Mouse (Mus musculus) activated CD4-positive, CD25-positive, alpha-beta regulatory T cell, adult 4 months (primary cell): Measurements from ENCODE around the gene Plpp1. TPM values are rescaled to one million over a fixed set of nuclear protein-coding genes. Genes with fewer than 3 reads are reported as not detected.

ENCODE experiments used
- ATAC-seq: one replicate; pipeline ENCODE4 v1.8.0; 2017
- polyA plus RNA-seq, 2 experiments: library from polyadenylated mRNA; unstranded; fragments of 100-300 nt; shearing (Covaris generic); gene quantifications; one replicate each; pipeline ENCODE4 v1.2.1; 2017

Gene Plpp1
- polyA plus RNA-seq, 2 experiments from 2014 or later: 1.6 to 1.8 TPM

DNA sequence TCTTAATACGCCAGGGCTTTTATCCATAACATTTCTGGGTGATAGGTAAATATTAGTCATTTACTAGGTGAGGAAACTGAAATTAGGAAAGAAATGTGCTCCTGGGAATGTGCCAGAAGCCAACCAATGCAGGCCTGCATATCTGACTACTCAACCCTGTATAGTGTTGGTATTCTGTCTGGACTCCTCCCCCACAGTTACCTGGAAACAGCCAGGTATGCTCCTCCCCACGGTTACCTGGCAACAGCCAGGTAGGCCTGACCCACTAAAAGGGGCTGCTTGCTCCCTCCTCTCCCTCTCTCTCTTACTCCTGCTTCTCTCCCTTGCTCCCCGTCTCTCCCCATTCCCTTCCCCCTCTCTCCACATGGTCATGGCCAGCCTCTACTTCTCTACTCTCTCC is 21.8 kb downstream of the Plpp1 start:
- no peak for ATAC-seq

DNA sequence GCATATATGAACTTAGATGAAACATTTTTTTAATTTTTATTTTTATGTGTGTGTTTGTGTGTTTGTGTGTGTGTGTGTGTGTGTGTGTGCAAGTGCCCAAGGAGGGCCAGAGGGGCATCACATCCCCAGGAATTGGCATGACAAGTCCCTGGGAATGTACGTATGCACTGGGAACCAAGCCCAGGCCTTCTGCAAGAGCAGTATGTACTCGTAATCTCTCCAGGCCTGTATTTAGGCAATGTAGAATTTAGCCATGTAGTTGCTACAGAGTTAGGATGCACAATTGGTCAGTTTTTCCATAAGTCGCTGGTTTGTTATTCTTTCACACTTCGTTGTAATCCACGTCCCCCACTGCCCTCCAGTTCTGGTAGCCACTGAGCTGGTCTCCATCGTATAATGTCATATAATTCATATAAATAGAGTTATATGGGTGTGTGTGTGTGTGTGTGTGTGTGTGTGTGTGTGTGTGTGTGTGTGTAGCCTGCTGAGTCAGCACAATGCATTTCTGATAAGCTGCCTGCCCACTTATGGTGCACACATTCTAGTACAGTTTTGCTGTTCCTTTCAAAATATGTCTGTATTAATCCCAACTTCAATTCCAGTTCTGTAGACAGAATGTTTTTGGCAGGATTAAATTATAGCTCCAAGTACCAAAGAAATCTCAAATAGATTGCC is 22.8 kb downstream of the Plpp1 start:
- no peak for ATAC-seq

DNA sequence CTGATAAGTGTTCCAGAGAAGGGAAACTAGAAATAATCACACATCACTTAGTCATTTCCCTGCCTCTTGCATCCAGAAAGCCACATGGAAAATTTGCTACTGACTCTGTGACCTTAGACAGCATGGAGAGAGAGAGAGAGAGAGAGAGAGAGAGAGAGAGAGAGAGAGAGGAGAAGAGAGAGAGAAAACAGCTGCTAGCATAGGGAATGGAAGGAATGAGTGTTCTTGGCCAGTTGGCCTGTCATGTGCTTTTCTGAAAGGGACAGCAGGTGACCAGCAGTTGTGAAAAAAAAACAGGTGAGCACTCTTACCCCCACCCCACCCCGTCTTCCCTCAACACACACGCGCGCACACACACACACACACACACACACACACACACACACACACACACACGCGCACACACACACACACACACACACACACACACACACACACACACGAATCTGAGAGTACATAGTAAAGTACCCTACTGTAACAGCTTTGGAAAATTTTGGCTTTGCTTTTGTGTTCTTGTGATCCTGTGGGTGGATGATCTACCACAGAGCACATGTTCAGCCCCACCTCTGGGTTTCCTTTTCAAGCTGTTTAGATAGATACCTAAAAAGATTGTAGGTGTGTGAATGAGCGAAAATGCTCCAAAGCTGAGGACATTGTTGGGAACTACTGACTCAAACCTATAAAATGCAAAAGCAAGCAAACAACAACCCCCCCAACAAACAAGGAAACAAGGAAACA is 23.5 kb downstream of the Plpp1 start:
- ATAC-seq: peak; percentile 61

DNA sequence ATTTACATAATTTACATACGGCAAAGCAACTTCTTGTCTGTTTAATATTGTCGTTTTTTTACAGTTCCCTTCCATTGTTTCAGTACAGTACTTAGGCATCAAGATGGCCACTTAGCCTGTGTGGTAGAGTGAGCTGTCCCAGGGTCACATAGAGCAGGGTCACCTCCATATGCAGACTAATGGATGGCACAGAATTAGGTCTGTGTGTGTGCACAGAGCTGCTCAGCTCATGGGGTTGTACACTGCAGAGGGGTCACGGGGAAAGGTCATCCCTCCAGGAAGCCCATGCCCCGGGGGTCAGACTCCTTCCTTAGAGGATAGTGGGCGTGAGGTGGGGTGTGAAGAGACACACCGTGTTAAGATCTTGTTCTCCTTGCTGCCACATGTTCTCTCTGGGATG is 24.9 kb downstream of the Plpp1 start:
- ATAC-seq: no peak

DNA sequence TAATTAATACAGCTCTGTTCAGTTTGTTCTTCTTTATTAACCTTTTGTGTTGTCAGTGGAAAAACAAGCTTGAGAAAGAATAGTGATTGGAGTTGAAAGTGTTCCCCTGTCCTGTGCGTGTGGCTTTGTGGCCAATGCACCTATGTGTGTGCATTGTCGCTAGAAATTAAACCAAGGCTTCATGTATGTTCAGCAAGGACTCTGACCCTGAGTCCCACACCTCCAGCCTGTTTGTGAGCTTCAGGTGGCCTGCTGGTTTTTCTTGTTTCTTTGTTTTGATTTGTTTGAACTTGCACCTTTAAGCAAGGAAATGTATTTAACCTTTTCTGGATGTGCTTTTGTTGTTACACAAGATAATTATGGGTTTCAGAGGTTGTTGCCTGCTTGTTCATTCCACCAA is 29.0 kb downstream of the Plpp1 start:
- no peak for ATAC-seq

DNA sequence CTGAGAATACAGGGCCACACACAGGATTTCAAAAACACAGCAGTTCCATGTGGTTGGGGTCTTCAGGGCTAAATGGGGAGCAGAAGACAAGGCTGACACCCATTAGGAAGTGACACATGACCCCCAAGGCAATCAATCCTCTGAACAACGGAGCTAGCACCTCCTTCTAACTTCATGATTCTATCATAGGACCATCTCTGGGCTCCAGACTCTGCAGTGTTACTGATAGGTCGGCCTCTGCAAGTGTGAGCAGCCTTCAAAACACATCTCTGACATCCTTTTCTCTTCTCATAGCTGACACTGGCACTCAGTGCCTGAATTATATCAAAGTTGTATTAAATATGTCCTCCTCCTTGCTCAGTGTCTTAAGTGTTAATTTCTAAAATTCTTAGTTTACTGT is 32.0 kb downstream of the Plpp1 start:
- no peak for ATAC-seq

DNA sequence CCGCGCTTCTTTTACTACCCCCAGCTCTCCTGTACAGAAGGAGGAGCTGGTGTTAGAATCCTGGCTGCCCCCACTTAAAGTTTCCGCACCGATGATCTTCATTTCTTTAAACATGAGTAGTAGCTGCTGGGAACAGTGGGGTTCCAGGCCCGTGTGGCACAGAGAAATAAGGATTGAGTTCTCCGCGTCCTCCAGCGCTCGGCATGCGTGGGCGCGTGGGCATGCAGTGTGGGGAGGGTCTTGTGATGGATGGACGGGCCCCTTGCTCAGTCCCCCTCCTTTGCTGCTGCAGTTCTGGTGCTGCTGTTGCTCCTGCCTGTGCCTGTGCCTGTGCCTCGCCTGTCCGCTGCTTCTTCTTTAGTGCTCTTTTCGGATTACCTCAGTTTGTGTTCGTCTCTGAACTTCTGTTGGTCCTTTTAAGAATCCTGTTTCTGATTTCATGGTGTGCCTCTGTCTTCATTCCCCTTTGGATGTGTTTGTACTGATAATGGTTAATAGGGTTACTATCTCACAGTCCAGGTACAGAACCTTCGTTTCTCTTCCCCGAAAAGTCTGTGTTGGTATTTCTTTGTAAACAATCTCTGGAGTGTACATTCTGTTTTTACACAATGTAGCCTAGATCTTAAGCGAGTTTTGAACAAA is 32.8 kb downstream of the Plpp1 start:
- no peak for ATAC-seq

DNA sequence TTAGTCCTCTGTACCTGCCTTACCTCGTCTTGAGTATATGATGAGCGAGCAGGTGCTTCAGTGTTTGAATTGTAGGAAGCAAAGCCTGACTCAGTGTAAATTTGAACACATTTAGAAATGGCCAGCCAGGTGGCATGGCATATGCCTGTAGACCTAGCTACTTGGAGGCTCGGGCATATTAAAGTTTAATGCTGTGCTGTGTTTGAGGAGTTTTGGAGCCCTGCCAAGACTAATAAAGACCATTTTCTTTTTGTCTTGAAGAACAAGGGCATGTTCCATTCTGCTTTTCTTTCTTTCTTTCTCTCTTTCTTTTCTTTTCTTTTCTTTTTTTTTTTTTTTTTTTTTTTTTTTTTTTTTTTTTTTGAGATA is 33.3 kb downstream of the Plpp1 start:
- ATAC-seq: no peak

DNA sequence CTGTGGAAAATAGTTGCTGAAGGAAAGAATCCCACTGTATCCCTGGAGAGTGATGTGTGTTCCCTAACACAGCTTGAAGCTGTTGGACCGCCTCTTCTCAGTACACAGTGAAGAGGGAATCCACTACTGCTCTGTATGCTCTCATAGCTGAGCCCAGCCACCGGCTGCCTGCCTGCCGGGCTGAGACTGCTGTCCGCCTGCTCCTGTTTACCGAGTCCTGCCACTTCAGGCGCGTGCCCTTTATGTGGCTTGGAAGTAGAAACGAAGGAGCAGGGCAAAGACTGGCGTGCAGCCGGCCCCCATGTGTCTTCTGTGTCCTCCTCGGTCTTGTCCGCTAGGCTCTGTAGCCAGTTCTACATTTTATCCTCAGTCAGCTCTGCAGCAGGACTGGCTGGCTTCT is 34.5 kb downstream of the Plpp1 start:
- no peak for ATAC-seq

DNA sequence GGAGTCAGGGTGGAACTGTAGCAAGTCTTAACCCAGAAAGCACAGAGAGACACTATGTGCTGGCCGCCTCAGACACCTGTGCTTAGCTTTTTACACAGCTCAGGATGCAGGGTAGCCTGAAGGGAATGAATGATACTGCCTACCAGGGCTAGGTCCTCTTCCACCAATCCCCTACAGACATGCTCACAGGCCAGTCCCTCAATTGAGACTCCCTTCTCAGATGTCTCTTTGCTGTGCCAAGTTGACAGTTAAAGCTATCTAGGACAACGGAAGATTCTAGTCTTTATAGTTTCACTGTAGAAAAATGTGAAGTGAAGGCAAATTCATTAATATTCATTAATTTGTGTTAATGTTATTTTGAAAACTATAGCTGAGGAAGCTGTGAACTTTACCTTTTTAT is 36.4 kb downstream of the Plpp1 start:
- no peak for ATAC-seq

DNA sequence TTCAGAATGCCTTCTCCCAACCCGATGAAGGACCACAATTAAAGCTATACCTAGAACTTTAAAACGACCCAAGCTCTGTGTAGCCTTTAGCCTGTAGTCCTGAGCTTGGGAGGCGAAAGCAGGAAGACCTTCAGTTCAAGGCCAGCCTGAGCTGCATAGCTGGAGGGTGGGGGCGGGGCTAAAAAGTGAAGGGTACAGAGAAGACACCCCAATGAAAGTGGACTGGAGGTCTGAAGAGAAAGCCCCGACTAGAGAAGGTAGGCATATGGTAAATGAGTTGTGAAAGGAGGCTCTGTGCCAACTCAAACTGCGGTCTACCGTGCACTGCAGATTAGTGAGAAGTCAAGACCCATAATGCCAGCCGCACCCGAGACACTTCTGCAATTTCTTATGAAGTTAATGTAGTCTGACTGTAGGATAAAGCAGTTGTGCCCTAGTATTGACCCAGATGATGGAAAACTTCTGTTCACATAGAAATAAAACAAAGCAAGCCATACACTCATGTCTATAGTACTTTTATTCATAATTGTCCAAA is 37.1 kb downstream of the Plpp1 start:
- ATAC-seq: no peak

DNA sequence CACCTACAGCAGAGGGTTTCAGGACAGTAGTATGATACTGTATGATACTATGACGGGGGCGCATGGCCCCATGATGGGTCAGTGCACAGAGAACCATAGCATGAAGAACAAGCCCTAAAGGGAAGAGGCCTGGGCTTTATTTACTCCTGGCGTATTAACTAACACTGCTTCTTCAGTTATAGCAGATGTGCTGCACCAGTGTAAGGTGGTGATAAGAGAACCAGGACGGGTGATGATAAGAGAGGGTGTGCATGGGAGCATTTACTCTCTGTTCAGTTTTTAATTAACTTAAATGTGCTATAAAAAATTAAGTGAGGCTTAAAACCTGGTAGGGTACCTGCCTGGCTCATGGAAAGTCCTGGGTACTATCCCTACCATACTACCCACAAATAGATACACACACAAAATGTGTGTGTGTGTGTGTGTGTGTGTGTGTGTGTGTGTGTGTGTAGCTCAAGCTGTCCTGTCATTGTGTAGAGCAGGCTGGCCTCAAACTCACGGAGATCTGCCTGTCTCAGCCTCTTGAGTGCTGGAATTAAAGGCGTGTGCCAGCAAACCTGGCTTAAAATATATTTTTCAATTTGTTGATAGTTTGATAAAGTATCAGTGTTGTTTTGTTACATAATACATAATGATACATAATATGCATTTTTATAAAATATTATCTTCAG is 38.1 kb downstream of the Plpp1 start:
- no peak for ATAC-seq

DNA sequence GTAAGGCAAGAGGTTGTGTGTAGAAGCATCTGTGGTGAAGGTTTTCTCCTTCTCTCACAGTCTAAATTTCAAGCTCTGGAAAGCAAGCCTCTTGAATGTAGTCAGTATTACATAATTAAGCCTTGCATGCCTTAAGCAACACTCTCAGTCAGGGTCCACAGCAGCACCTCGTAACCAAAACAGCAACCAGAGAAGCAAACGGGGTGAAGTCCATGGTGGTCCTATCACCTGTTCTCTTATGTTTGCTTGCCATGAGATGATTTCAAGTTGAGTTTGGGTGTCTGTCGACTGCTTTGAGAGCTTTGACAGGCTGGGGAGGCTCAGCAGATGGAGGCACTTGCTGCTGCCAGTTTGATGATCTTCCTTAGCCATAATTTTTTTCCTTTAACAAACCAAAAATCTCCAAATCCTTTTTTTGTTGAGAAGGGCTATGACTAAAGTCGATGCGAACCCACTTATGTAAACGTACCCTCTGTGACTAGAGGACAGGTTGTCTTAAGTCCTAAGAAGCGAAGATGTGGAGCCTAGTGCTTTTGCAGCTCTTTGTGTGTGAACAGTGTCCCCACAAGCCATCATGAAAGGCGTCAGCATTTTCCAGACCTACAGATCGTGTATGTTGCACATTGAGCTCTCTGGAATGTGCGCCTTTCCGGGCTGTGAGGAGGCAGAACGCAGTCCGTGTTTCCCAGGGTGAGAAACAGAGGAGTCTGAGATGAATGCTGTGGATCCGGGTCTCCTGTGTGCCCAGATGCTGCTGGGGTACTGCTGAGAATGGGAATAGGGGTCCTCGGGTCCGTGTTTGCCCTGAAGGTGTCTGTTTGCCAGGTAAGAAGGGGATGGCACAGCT is 39.9 kb downstream of the Plpp1 start:
- ATAC-seq: no peak

DNA sequence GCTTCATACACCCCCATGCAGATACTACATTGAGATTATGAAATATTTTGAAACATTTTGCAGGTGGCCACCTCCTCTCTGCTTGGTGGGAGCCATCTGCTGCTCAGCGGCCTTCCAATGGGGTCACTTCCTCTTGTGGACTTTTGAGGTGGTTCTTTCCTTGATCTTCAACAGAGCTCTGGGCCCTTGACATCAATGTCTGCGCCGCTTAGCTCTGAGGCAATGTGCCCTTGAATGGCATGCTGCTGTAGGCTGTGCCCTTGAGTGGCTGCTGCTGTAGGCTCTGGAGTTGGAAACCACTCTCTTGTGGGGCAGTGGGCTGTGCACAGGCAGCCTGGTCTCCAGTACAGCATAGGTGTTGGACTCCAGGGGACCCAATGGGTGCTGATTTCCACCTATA is 45.3 kb downstream of the Plpp1 start:
- ATAC-seq: no peak

DNA sequence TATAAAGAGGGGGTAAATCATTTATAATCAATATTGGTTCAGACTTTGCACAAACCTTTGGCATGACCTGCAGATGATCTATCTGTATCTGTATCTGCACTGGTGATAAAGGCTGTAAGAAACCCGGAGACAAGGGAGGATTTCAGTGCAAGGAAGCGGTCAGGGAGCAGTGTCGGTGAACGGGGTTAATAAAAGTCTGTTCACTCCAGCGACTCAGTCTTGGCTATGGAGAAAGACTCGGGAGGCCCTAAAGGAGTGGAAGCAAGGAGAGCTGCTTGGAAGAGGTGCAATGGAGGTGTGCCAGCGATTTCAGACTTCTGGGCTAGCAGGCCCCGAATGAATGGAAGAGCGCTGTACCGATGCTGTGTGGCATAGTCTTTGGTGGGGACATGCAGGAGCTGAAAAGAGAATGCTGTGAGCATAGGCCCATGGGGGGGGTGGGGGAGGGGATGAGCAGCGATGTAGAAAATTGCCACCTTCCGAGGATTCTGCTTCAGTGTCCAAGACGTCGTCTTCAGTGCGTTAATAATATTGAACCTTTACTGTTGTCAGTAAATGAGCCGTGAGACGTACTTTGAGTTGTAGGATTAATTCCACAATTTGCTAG is 53.2 kb downstream of the Plpp1 start:
- ATAC-seq: no peak

DNA sequence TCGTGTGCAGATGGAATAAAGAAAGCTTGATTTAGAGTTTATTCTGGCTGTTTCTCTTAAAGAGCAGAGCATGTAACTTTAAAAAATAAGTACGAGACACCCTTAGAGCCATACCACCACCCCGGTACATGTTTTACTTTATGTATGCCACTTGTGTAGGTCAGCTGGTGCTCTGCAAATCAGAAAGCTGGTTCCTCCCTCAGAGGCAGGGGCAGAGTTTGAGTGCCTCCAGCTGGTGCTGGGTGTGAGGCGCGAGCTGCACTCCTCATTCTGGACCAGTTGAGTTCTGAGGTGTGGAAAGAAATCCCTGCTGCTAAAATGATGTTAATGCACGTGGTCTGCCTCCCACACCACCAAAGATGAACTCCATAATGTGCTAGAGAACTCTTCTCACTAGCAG is 53.8 kb downstream of the Plpp1 start:
- no peak for ATAC-seq

DNA sequence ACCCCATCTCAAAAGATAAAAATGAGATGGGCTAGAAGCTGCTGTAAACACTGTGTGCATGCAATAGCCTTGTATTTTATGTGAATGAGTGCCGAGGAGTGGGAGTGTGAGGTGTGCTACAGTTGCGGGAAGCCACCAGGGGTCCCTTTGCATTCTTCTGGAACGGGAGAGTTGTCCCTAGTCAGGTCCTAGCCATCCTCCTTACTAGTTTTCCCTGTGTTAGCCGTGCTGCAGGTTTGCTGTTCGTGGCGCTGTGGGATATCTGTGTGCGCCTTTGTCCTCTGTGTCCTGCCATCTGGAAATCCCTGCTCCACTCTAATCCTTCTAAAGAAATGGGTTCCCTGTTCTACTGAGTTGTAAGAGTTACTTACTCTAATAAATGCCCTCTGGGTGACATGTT is 57.3 kb downstream of the Plpp1 start:
- no peak for ATAC-seq

DNA sequence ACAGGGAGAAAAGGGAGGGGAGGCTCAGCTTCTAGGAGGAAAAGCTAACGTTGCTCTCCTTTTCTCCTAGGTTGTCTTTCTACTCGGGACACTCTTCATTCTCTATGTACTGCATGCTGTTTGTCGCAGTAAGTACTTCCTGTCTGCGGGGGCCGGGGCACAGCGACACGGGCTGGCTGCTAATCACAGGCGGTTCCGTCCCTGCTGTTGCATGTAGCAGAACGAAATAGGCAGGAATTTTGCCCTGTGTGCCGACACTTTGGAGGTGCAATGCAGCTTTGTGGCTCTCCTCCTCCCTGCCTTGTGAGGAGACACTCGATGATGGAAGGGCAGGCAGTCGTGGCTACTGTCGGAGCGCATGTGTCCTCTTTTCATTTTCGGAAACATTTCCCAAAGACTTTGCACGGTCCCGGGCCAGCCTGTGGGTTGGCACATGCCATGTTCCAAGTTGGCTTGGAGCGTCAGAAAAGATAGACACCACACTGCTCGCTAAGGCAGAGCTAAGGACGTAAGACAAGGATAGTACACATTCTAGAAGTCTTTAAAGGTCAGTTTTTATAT is 59.1 kb downstream of the Plpp1 start:
- no peak for ATAC-seq

DNA sequence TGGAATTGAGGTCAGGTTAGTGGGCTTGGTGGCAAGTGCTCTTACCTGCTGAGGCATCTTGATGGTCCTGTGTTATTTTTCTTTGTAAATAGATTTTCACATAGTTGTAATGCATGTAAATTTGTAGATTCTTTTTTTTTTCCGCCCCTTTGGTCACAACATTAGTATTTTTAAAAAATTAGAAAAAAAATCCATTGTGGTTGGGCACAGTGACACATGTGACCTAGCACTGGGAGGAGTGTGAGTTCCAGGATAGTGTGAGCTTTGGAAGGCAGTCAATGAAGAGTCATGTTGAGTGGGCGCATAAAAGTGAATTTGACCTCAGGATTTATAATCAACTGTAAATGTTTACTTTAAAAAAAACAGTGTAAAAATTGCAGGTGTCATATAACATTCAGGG is 59.8 kb downstream of the Plpp1 start:
- no peak for ATAC-seq

DNA sequence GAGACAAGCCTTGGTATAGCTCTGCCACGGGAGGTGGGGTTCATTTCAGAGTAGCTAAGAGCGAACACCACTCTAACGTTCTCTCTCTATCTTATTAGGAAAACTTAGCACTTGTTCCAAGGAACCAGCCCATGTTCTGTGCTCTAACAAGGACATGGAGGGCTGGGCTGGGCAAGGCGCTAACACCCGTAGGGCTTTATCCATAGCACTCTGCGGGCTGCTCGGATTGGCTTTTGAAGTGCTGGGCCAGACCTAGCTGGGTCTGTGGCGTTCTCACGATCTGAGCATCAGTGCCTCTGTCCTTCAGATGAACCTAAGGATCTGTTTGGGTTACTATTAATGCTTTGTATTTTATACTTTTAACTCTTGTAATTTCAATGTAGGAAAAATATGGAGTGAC is 60.3 kb downstream of the Plpp1 start:
- ATAC-seq: no peak

DNA sequence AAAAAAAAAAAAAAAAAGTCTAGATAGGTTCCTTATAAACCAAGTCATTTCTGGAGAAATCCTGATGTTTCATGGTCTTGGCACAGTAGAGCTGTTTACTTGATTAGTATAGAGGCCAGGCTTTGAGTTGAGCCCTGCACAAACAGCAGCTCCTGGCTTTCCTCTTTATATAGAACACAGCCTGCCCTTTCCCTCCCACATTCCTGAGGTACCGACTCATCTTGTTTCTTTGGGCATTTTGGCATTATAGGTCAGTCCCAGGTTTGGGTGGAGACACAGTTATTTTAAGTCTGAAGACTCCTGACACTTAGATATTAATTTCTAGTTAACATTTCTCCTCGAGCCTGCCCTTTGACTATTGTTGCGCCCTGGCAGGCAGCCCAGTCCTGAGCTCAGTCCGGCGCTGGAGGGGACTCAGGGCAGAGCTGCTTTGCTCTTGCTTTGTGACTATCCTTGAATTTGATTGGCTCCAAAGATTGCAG is 61.3 kb downstream of the Plpp1 start:
- no peak for ATAC-seq
